Mouse (Mus musculus): Measurements from ENCODE around the gene Kbtbd7.

DNA sequence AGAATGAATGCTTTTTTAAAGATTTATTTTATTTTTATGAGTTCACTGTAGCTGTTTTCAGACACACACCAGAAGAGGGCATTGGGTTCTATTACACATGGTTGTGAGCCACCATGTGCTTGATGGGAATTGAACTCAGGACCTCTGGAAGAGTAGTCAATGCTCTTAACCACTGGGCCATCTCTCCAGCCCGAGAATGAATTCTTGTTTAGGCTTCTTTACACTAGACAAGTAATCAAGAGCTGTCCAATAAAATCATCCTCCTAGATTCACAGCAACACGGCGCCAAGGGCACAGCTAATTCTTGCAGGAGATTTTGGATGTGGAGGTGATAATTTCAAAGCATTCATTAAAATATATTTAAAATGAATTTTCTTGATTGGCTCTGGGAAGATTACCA, 38.0 kb upstream of the Kbtbd7 start:
- TF ChIP-seq POLR2A (IDR thresholded peaks at IDR 0.05; ENCODE audit: insufficient read depth, low read depth, low read length) (no peak), CTCF (IDR thresholded peaks at IDR 0.05; ENCODE audit: insufficient read depth, low read depth, low read length) (no peak)

All from olfactory bulb, adult 2 months (tissue).